Comparison of ENCODE assay signal across 8 mouse cellular contexts in genomic region chr10:80138553-80139438, GRCm38 (mm10). TPM values are rescaled to one million over a fixed set of nuclear protein-coding genes. Genes with fewer than 3 reads are reported as not detected.
A peak's percentile ranks its signal among the peaks of the same experiment; 100 is the strongest.
DNase-seq lines count a peak whose midpoint lies in the region; ATAC-seq lines count a peak whose summit lies in the region.

TSS of gene Atp5d (plus strand) at chr10:80138632.

- H3K4me3 ChIP-seq in embryonic facial prominence, embryonic 15.5 days (replicated peaks) = peak within 1 kb of the TSS; percentile 61
- peak within 1 kb of the TSS; percentile 65 for H3K4me3 ChIP-seq in heart, embryonic 11.5 days (ENCODE audit: low read depth, low read length)
- peak within 1 kb of the TSS; percentile 62 for H3K4me3 ChIP-seq in limb, embryonic 13.5 days
- peak within 1 kb of the TSS; percentile 79 for H3K4me3 ChIP-seq in midbrain, embryonic 15.5 days

- H3K36me3 ChIP-seq in embryonic facial prominence, embryonic 15.5 days = peaks cover 28% of the 10 kb centered on the region
- peaks cover under 1% of the 10 kb centered on the region; the same call in 1 of the 2 replicates for H3K36me3 ChIP-seq in heart, embryonic 11.5 days (ENCODE audit: control insufficient read depth, insufficient read depth, low read length)
- H3K36me3 ChIP-seq in limb, embryonic 13.5 days = peaks cover 28% of the 10 kb centered on the region
- H3K36me3 ChIP-seq in midbrain, embryonic 15.5 days (replicated peaks) = peaks cover 18% of the 10 kb centered on the region; the same call in 1 of the 2 replicates

- DNase-seq in adrenal gland, postnatal 10 days = peak; percentile 84
- peak; percentile 61 for DNase-seq in kidney, adult 9 months
- DNase-seq in testis, postnatal 14 days (ENCODE audit: low spot score) = peak; percentile 69

- under 1% methylated on average over 87 of the region's 94 CpGs for WGBS in embryonic facial prominence, embryonic 15.5 days
- under 1% methylated on average over 79 of the region's 94 CpGs for WGBS in heart, embryonic 11.5 days (ENCODE audit: insufficient replicate concordance)
- under 1% methylated on average over 82 of the region's 94 CpGs for WGBS in limb, embryonic 13.5 days
- under 1% methylated on average over 81 of the region's 94 CpGs for WGBS in midbrain, embryonic 15.5 days

- peaks cover 60% of the 10 kb centered on the region for H3K4me1 ChIP-seq in embryonic facial prominence, embryonic 15.5 days
- H3K4me1 ChIP-seq in heart, embryonic 11.5 days (ENCODE audit: control insufficient read depth, insufficient read depth, low read length) = peaks cover 28% of the 10 kb centered on the region
- peaks cover 59% of the 10 kb centered on the region for H3K4me1 ChIP-seq in limb, embryonic 13.5 days
- peaks cover 56% of the 10 kb centered on the region for H3K4me1 ChIP-seq in midbrain, embryonic 15.5 days

- no peaks in the 10 kb centered on the region for H3K9me3 ChIP-seq in embryonic facial prominence, embryonic 15.5 days (replicated peaks)
- H3K9me3 ChIP-seq in heart, embryonic 11.5 days (replicated peaks; ENCODE audit: control insufficient read depth, low read length) = no peaks in the 10 kb centered on the region
- H3K9me3 ChIP-seq in limb, embryonic 13.5 days = 0 out of 2 replicates have a peak, but pooled peaks cover 5% of the 10 kb centered on the region
- H3K9me3 ChIP-seq in midbrain, embryonic 15.5 days = no peaks in the 10 kb centered on the region

- H3K4me2 ChIP-seq in embryonic facial prominence, embryonic 15.5 days (replicated peaks) = peak within 1 kb of the TSS; percentile 85
- H3K4me2 ChIP-seq in heart, embryonic 11.5 days = peak within 1 kb of the TSS; percentile 97
- H3K4me2 ChIP-seq in limb, embryonic 13.5 days (replicated peaks) = peak within 1 kb of the TSS; percentile 99
- H3K4me2 ChIP-seq in midbrain, embryonic 15.5 days = peak within 1 kb of the TSS; percentile 94

- ATAC-seq in CD4-positive, CD25-positive, alpha-beta regulatory T cell, adult 4 months = peak; percentile 4
- ATAC-seq in embryonic facial prominence, embryonic 15.5 days (ENCODE audit: insufficient number of reproducible peaks, low FRiP score, low TSS enrichment, low read depth) = no peak
- no peak; the same call in 1 of the 2 replicates for ATAC-seq in heart, embryonic 11.5 days (replicated peaks; ENCODE audit: insufficient number of reproducible peaks, low FRiP score, low TSS enrichment)
- peak; percentile 18; the same call in 1 of the 2 replicates for ATAC-seq in limb, embryonic 13.5 days (ENCODE audit: low FRiP score, low read depth)
- peak; percentile 34 for ATAC-seq in midbrain, embryonic 15.5 days (replicated peaks)

- peaks cover 13% of the 10 kb centered on the region for H3K27me3 ChIP-seq in embryonic facial prominence, embryonic 15.5 days
- peaks cover 27% of the 10 kb centered on the region for H3K27me3 ChIP-seq in heart, embryonic 11.5 days (ENCODE audit: control insufficient read depth, insufficient read depth, low read length)
- H3K27me3 ChIP-seq in limb, embryonic 13.5 days = peaks cover 49% of the 10 kb centered on the region
- H3K27me3 ChIP-seq in midbrain, embryonic 15.5 days (replicated peaks) = no peaks in the 10 kb centered on the region

- peak within 1 kb of the TSS; percentile 62 for H3K9ac ChIP-seq in embryonic facial prominence, embryonic 15.5 days
- H3K9ac ChIP-seq in heart, embryonic 11.5 days (ENCODE audit: low read depth, low read length) = peak within 1 kb of the TSS; percentile 79
- peak within 1 kb of the TSS; percentile 82 for H3K9ac ChIP-seq in limb, embryonic 13.5 days
- peak within 1 kb of the TSS; percentile 97 for H3K9ac ChIP-seq in midbrain, embryonic 15.5 days

- peak within 1 kb of the TSS; percentile 79 for H3K27ac ChIP-seq in embryonic facial prominence, embryonic 15.5 days (replicated peaks)
- no peak within 1 kb of the TSS for H3K27ac ChIP-seq in heart, embryonic 11.5 days (ENCODE audit: low read depth, low read length)
- H3K27ac ChIP-seq in limb, embryonic 13.5 days = peak within 1 kb of the TSS; percentile 28; the same call in 1 of the 2 replicates
- peak within 1 kb of the TSS; percentile 96 for H3K27ac ChIP-seq in midbrain, embryonic 15.5 days

RNA-seq across cellular contexts. Expression of gene Atp5d, which starts in this region (rescaled TPM):
- 100 to 1,000 TPM; 303 to 370 TPM for polyA plus RNA-seq in CD4-positive, CD25-positive, alpha-beta regulatory T cell, adult 4 months (2017; shearing (Covaris generic))
- total RNA-seq in adrenal gland, postnatal 10 days (2021) = 100 to 1,000 TPM; 982 to 996 TPM
- 516 and 519 TPM in 2 replicates for polyA plus RNA-seq in embryonic facial prominence, embryonic 15.5 days (2015; fragmentation: Nextera tagmentation; extraction: Ambion mirVana)
- polyA plus RNA-seq in heart, embryonic 11.5 days (2014; fragmentation: Nextera tagmentation; extraction: Ambion mirVana) = 772 and 785 TPM in 2 replicates
- polyA plus RNA-seq in limb, embryonic 13.5 days (2015; fragmentation: Nextera tagmentation; extraction: Ambion mirVana) = 456 and 475 TPM in 2 replicates
- 444 and 468 TPM in 2 replicates for polyA plus RNA-seq in midbrain, embryonic 15.5 days (2015; fragmentation: Nextera tagmentation; extraction: Ambion mirVana)

Comparison
In these comparisons a context has a peak if more than half of its experiments do, and no peak if none do; other contexts are left out.
1. ATAC-seq: peak in CD4-positive, CD25-positive, alpha-beta regulatory T cell, adult 4 months (single experiment), limb, embryonic 13.5 days (single experiment) and midbrain, embryonic 15.5 days (single experiment); none in embryonic facial prominence, embryonic 15.5 days (single experiment) and heart, embryonic 11.5 days (single experiment).
2. Peak in every context shown above with its lines, with median percentiles within 50 percentile points of each other: DNase-seq, H3K4me2 ChIP-seq, H3K4me3 ChIP-seq and H3K9ac ChIP-seq.